Mouse (Mus musculus) G1E (cell line): ENCODE measurements at regions not wholly inside any gene's neighbourhood (a gene's known extent, or its start where the extent isn't known, plus 50 kb on each side); places are given as distances from the start of the nearest gene placed in this dataset.

ENCODE experiments used
- ATAC-seq: 2 replicates; pipeline ENCODE4 v1.8.0; 2016; ENCODE audit warnings: mild to moderate bottlenecking; ENCODE audit not compliant: insufficient number of reproducible peaks, poor library complexity, low FRiP score, severe bottlenecking; ENCODE audit errors: extremely low read depth
- DNase-seq: peaks from one replicate; pipeline ENCODE4 v3.0.0; 2012; ENCODE audit warnings: low spot score
- H3K27me3 ChIP-seq: 2 replicates; pipeline ENCODE4 v1.6.1; 2012; ENCODE audit warnings: mild to moderate bottlenecking, low read length, inconsistent platforms; ENCODE audit not compliant: insufficient read depth
- H3K36me3 ChIP-seq: replicated peaks from 2 replicates; pipeline ENCODE3; 2012; ENCODE audit warnings: mild to moderate bottlenecking, inconsistent platforms
- H3K4me1 ChIP-seq: 2 replicates; pipeline ENCODE4 v1.6.1; 2012; ENCODE audit warnings: low read depth, low read length, inconsistent platforms, mixed read lengths; ENCODE audit not compliant: insufficient read depth
- H3K4me3 ChIP-seq: 2 replicates; pipeline ENCODE4 v1.5.1; 2012; ENCODE audit warnings: low read depth, mild to moderate bottlenecking, inconsistent platforms, low read length, moderate library complexity, mixed read lengths
- H3K9me3 ChIP-seq: replicated peaks from 2 replicates; pipeline ENCODE4 v1.6.1; 2012; ENCODE audit warnings: inconsistent platforms
- CTCF ChIP-seq: IDR thresholded peaks from 2 replicates; pipeline ENCODE4 v1.5.1; 2012; ENCODE audit warnings: low read depth, low read length, inconsistent platforms, mixed read lengths
- GATA1 ChIP-seq: IDR thresholded peaks from 2 replicates; pipeline ENCODE4 v1.6.1; 2012; ENCODE audit warnings: borderline replicate concordance, low read length, inconsistent platforms, mixed read lengths
- GATA2 ChIP-seq: IDR thresholded peaks from 2 replicates; pipeline ENCODE4 v1.6.1; 2012; ENCODE audit warnings: low read depth, low read length, inconsistent platforms, borderline replicate concordance
- POLR2AphosphoS5 ChIP-seq: IDR thresholded peaks from 2 replicates; pipeline ENCODE4 v1.6.1; 2012; ENCODE audit warnings: low read depth, low read length, inconsistent platforms; ENCODE audit not compliant: insufficient replicate concordance
- TAL1 ChIP-seq: conservative IDR thresholded peaks from 2 replicates; pipeline ENCODE4 v1.6.1; 2012; ENCODE audit warnings: low read depth, low read length, inconsistent platforms, mixed read lengths

GRCm38 (mm10) chr1:30751138-30751907, 122.4 kb downstream of the Phf3 start:
- H3K4me1 ChIP-seq, result no peaks in the 10 kb centered on the region
- TF ChIP-seq TAL1 (no peak), CTCF (no peak), GATA1 (no peak), POLR2AphosphoS5 (no peak)
- no peaks in the 10 kb centered on the region for H3K9me3 ChIP-seq
- no peak overlapping the region for H3K4me3 ChIP-seq
- H3K27me3 ChIP-seq, result no peaks in the 10 kb centered on the region
- ATAC-seq (no peak), DNase-seq (no peak)
- no peaks in the 10 kb centered on the region for H3K36me3 ChIP-seq

GRCm38 (mm10) chr1:30741955-30742354, 131.8 kb downstream of the Phf3 start:
- TF ChIP-seq GATA1, result no peak
- TF ChIP-seq CTCF, result no peak
- no peak for TF ChIP-seq POLR2AphosphoS5
- no peak for TF ChIP-seq TAL1
- TF ChIP-seq GATA2, result no peak
- ATAC-seq (no peak), DNase-seq (no peak)
- Histone ChIP-seq H3K27me3 (no peaks in the 10 kb centered on the region), H3K9me3 (no peaks in the 10 kb centered on the region), H3K4me1 (no peaks in the 10 kb centered on the region), H3K4me3 (no peak overlapping the region), H3K36me3 (no peaks in the 10 kb centered on the region)

- DNase-seq, result no peak
- ATAC-seq, result no peak
Measured at GRCm38 (mm10) chr1:30740831-30741230, 132.9 kb downstream of the Phf3 start.

GRCm38 (mm10) chr1:30721519-30721918, 152.2 kb downstream of the Phf3 start:
- no peak for TF ChIP-seq CTCF
- TF ChIP-seq GATA2, result no peak
- TF ChIP-seq GATA1, result no peak
- TF ChIP-seq POLR2AphosphoS5, result no peak
- no peak for TF ChIP-seq TAL1
- H3K9me3 ChIP-seq, result peaks cover 10% of the 10 kb centered on the region
- no peaks in the 10 kb centered on the region for H3K4me1 ChIP-seq
- H3K36me3 ChIP-seq, result no peaks in the 10 kb centered on the region
- no peak overlapping the region for H3K4me3 ChIP-seq
- H3K27me3 ChIP-seq, result no peaks in the 10 kb centered on the region
- no peak for DNase-seq
- ATAC-seq, result no peak

More at GRCm38 (mm10) chr1:30740831-30741230, 132.9 kb downstream of the Phf3 start:
- TF ChIP-seq TAL1 (no peak), GATA2 (no peak), GATA1 (no peak), POLR2AphosphoS5 (no peak), CTCF (no peak)
- H3K4me1 ChIP-seq, result no peaks in the 10 kb centered on the region
- no peaks in the 10 kb centered on the region for H3K27me3 ChIP-seq
- H3K9me3 ChIP-seq, result no peaks in the 10 kb centered on the region
- no peaks in the 10 kb centered on the region for H3K36me3 ChIP-seq
- no peak overlapping the region for H3K4me3 ChIP-seq

DNA sequence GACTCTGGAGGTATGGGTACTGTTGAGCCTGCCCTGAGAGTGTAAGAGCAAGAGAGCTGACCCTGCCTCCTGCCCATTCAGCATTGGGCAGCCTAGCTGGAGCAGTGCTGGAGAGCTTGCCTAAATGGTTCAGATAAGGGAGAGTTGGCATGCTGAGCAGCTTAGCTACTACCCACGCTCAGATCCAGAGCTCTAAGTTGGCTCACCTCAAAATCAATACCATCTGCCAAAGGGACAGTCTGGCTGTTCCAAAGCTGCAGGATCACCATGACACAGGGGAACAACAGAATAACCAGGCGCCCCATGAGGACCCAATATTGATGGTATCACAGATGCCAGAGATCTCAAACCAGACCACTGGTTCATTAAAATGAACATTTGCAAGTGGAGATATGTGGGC, 152.9 kb downstream of the Phf3 start:
- Histone ChIP-seq H3K4me3 (no peak overlapping the region), H3K9me3 (peaks cover 10% of the 10 kb centered on the region), H3K27me3 (no peaks in the 10 kb centered on the region), H3K4me1 (no peaks in the 10 kb centered on the region), H3K36me3 (no peaks in the 10 kb centered on the region)
- ATAC-seq (no peak), DNase-seq (no peak)
- no peak for TF ChIP-seq TAL1
- TF ChIP-seq GATA1, result no peak
- TF ChIP-seq GATA2, result no peak
- TF ChIP-seq CTCF, result no peak
- TF ChIP-seq POLR2AphosphoS5, result no peak

DNA sequence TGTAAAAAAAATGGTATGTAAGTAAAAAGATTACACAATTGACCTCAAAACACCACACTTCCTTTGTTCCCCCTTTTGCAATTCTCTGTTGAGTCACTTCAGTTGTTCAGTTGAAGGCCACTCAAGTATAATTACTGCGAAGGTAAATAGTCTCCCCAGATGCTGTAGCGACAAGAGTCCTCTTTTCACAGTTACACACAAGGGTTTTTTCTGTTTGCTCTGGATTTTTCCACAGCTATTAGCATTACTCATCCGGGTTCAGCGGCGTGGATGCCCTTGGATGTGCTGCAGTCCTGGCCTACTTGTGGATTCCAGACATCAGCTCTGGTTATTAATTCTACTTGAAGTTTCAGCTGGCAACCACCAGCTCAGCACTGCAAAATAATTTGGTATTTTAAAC, 155.1 kb downstream of the Phf3 start:
- Histone ChIP-seq H3K4me3 (no peak overlapping the region), H3K36me3 (no peaks in the 10 kb centered on the region), H3K9me3 (peaks cover 10% of the 10 kb centered on the region), H3K4me1 (no peaks in the 10 kb centered on the region), H3K27me3 (no peaks in the 10 kb centered on the region)
- DNase-seq (no peak), ATAC-seq (no peak)
- no peak for TF ChIP-seq POLR2AphosphoS5
- TF ChIP-seq TAL1, result no peak
- TF ChIP-seq CTCF, result no peak
- no peak for TF ChIP-seq GATA1
- no peak for TF ChIP-seq GATA2
